Mouse (Mus musculus) ES-Bruce4 (cell line): ENCODE results near the gene Cwc25. TPM values are rescaled to one million over a fixed set of nuclear protein-coding genes. Genes with fewer than 3 reads are reported as not detected.
"Not testable (repeated sequence)": the region's sequence is repeated elsewhere in the genome, so short reads cannot be mapped to it uniquely, and the experiment has no call there.

Experiments used
- H3K27ac ChIP-seq: 2 replicates; pipeline ENCODE4 v1.5.1; 2012; ENCODE audit warnings: low read length, inconsistent platforms; ENCODE audit not compliant: insufficient read depth
- H3K27me3 ChIP-seq: 2 replicates; pipeline ENCODE4 v1.6.1; 2012; ENCODE audit warnings: mild to moderate bottlenecking, low read length, inconsistent platforms; ENCODE audit not compliant: control insufficient read depth, poor library complexity, insufficient read depth, severe bottlenecking
- H3K36me3 ChIP-seq: 2 replicates; pipeline ENCODE4 v1.6.1; 2012; ENCODE audit warnings: inconsistent platforms, mild to moderate bottlenecking, low read length, moderate library complexity; ENCODE audit not compliant: control insufficient read depth, poor library complexity, insufficient read depth, severe bottlenecking
- H3K4me1 ChIP-seq: one replicate; pipeline ENCODE4 v1.8.1; 2011; ENCODE audit warnings: low read length; ENCODE audit not compliant: control insufficient read depth, insufficient read depth
- H3K4me3 ChIP-seq: 2 replicates; pipeline ENCODE4 v1.5.1; 2011; ENCODE audit warnings: low read depth, mild to moderate bottlenecking, low read length
- H3K9ac ChIP-seq: 2 replicates; pipeline ENCODE4 v1.6.1; 2012; ENCODE audit warnings: low read depth, mild to moderate bottlenecking, inconsistent platforms; ENCODE audit not compliant: poor library complexity, severe bottlenecking
- H3K9me3 ChIP-seq: replicated peaks from 2 replicates; pipeline ENCODE4 v1.6.1; 2012; ENCODE audit warnings: mild to moderate bottlenecking, low read length, inconsistent platforms; ENCODE audit not compliant: control insufficient read depth, poor library complexity, insufficient read depth, severe bottlenecking
- CTCF ChIP-seq: IDR thresholded peaks from one replicate; pipeline ENCODE4 v1.8.1; 2011; ENCODE audit warnings: low read depth, low read length
- EP300 ChIP-seq: IDR thresholded peaks from 2 replicates; pipeline ENCODE4 v1.6.1; 2011; ENCODE audit warnings: low read depth, low read length; ENCODE audit not compliant: insufficient read depth
- POLR2A ChIP-seq: IDR thresholded peaks from one replicate; pipeline ENCODE4 v1.8.1; 2011; ENCODE audit warnings: low read length; ENCODE audit not compliant: insufficient read depth
- polyA plus RNA-seq: library from polyadenylated mRNA; stranded (reverse); fragments of >200 nt; gene quantifications from 2 replicates; pipeline ENCODE4 v1.2.4, GENCODE M21; 2011; ENCODE audit warnings: low read depth; ENCODE audit not compliant: missing spikeins, insufficient read depth, insufficient read length

Gene Cwc25
- polyA plus RNA-seq, 1 experiment: 14.5 TPM

- H3K27ac ChIP-seq: no peak overlapping the region
- H3K27me3 ChIP-seq: no peaks in the 10 kb centered on the region
- TF ChIP-seq POLR2A (no peak), EP300 (no peak), CTCF (no peak)
- no peak overlapping the region for H3K4me3 ChIP-seq
- H3K9me3 ChIP-seq: no peaks in the 10 kb centered on the region
- H3K4me1 ChIP-seq: no peaks in the 10 kb centered on the region
- peaks cover 36% of the 10 kb centered on the region for H3K36me3 ChIP-seq
- no peak overlapping the region for H3K9ac ChIP-seq
Observed at GRCm38 (mm10) chr11:97712286-97712685, 54.1 kb downstream of the Cwc25 start.

- no peak overlapping the region for H3K9ac ChIP-seq
- H3K4me1 ChIP-seq: no peaks in the 10 kb centered on the region
- H3K9me3 ChIP-seq: no peaks in the 10 kb centered on the region
- no peak overlapping the region for H3K4me3 ChIP-seq
- no peaks in the 10 kb centered on the region for H3K27me3 ChIP-seq
- peaks cover 41% of the 10 kb centered on the region for H3K36me3 ChIP-seq
- H3K27ac ChIP-seq: no peak overlapping the region
- TF ChIP-seq CTCF: peak; percentile 9
- no peak for TF ChIP-seq POLR2A
Observed at GRCm38 (mm10) chr11:97711200-97711900, 55.0 kb downstream of the Cwc25 start.

- H3K9ac ChIP-seq, H3K9me3 ChIP-seq, H3K4me1 ChIP-seq, H3K27ac ChIP-seq, H3K4me3 ChIP-seq, H3K27me3 ChIP-seq: not testable (repeated sequence)
- peaks cover 49% of the 10 kb centered on the region for H3K36me3 ChIP-seq
Observed at GRCm38 (mm10) chr11:97710067-97710466, 56.3 kb downstream of the Cwc25 start.

- Histone ChIP-seq H3K27me3 (no peaks in the 10 kb centered on the region), H3K9ac (peak within 1 kb of the TSS; percentile 84), H3K27ac (peak within 1 kb of the TSS; percentile 49), H3K9me3 (no peaks in the 10 kb centered on the region), H3K4me1 (no peaks in the 10 kb centered on the region), H3K36me3 (peaks cover 26% of the 10 kb centered on the region), H3K4me3 (peak within 1 kb of the TSS; percentile 98)
- no peak for TF ChIP-seq CTCF
- TF ChIP-seq EP300: 0 out of 2 replicates have a peak, but pooled peaks have one; percentile 58
- peak; percentile 84 for TF ChIP-seq POLR2A
Observed at GRCm38 (mm10) chr11:97703039-97703826, 63.1 kb downstream of the Cwc25 start, which contains the start of gene Psmb3. Gene Psmb3 (plus strand): TSS chr11:97703399.

GRCm38 (mm10) chr11:97702393-97702745 is 64.0 kb downstream of the Cwc25 start:
- H3K4me3 ChIP-seq: peak overlapping the region; percentile 78
- no peaks in the 10 kb centered on the region for H3K9me3 ChIP-seq
- H3K27me3 ChIP-seq: no peaks in the 10 kb centered on the region
- H3K27ac ChIP-seq: peak overlapping the region; percentile 1; the same call in 1 of the 2 replicates
- TF ChIP-seq POLR2A: no peak
- TF ChIP-seq EP300: peak; percentile 60; the same call in 1 of the 2 replicates
- peak overlapping the region; percentile 66 for H3K9ac ChIP-seq
- H3K36me3 ChIP-seq: peaks cover 20% of the 10 kb centered on the region
- no peaks in the 10 kb centered on the region for H3K4me1 ChIP-seq
